Mouse (Mus musculus): ENCODE data around the gene Setd3.

DNA sequence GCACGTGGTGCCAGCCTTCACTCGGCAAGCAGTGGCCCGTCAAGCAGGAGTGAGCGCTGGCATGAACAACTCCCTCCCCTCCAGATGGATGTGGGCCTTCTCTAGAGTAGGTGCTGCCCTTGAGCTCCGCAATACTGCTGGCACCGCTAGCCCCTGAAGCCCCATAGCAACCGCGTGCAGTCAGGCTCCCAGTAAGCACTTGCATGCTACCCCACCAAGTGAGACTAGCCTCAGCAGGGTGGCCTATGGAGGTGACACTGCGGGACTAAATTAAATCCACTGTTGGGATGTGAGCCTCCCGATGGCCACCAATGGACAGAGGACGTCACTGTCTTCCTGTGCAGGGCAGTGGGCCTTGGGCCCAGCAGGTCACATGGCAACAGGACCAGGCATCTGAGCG is 41.5 kb upstream of the Setd3 start:
- TF ChIP-seq CTCF (IDR thresholded peaks at IDR 0.05; ENCODE audit: control insufficient read depth, insufficient read depth, low read length) (no peak), POLR2A (IDR thresholded peaks at IDR 0.05; ENCODE audit: borderline replicate concordance, control insufficient read depth, low read depth, low read length) (no peak)

Data from bone marrow, adult 2 months (tissue).